In genomic region chr11:94265134-94265785, GRCm38 (mm10) we compare ENCODE assay signal across 8 mouse cellular contexts. TPM values are rescaled to one million over a fixed set of nuclear protein-coding genes. Genes with fewer than 3 reads are reported as not detected.
DNase-seq lines count a peak whose midpoint lies in the region; ATAC-seq and TF ChIP-seq lines count a peak whose summit lies in the region.

No protein-coding gene starts in this region.

- H3K27ac ChIP-seq in forebrain, postnatal 0 days (ENCODE audit: low read depth, low read length) = peak overlapping the region; percentile 40; the same call in 1 of the 2 replicates
- H3K27ac ChIP-seq in hindbrain, embryonic 15.5 days (replicated peaks) = no peak overlapping the region
- peak overlapping the region; percentile 69 for H3K27ac ChIP-seq in limb, embryonic 15.5 days
- peak overlapping the region; percentile 14 for H3K27ac ChIP-seq in midbrain, embryonic 14.5 days (replicated peaks; ENCODE audit: low read depth, low read length)
- peak overlapping the region; percentile 57 for H3K27ac ChIP-seq in stomach, embryonic 16.5 days (ENCODE audit: low read length)

- no peaks in the 10 kb centered on the region for H3K4me1 ChIP-seq in forebrain, postnatal 0 days (ENCODE audit: insufficient read depth)
- peaks cover 5% of the 10 kb centered on the region; the same call in 1 of the 2 replicates for H3K4me1 ChIP-seq in hindbrain, embryonic 15.5 days (replicated peaks)
- peaks cover 13% of the 10 kb centered on the region for H3K4me1 ChIP-seq in limb, embryonic 15.5 days
- peaks cover 8% of the 10 kb centered on the region; the same call in 1 of the 2 replicates for H3K4me1 ChIP-seq in midbrain, embryonic 14.5 days (ENCODE audit: control insufficient read depth, insufficient read depth, low read length)
- peaks cover 4% of the 10 kb centered on the region for H3K4me1 ChIP-seq in stomach, embryonic 16.5 days (ENCODE audit: control insufficient read depth, insufficient read depth, low read length)

- peak; percentile 49 for DNase-seq in thymus, postnatal 0 days (ENCODE audit: low spot score)
- no peak for DNase-seq in thymus, postnatal 10 days (ENCODE audit: low spot score in 2 of 2)
- peak; percentile 72 for DNase-seq in cerebellum, adult 9-10 months
- peak; percentile 78 for DNase-seq in forebrain, postnatal 0 days
- peak; percentile 77 for DNase-seq in midbrain, embryonic 14.5 days

- under 1% methylated on average over 18 of the region's 18 CpGs for WGBS in forebrain, postnatal 0 days
- under 1% methylated on average over 18 of the region's 18 CpGs for WGBS in hindbrain, embryonic 15.5 days
- whole genome bisulfite sequencing in limb, embryonic 15.5 days = under 1% methylated on average over 18 of the region's 18 CpGs
- 2% methylated on average over 18 of the region's 18 CpGs for WGBS in midbrain, embryonic 14.5 days
- WGBS in stomach, embryonic 16.5 days = under 1% methylated on average over 18 of the region's 18 CpGs

- peak; percentile 82 for ATAC-seq in forebrain, postnatal 0 days
- peak; percentile 67; the same call in 1 of the 2 replicates for ATAC-seq in hindbrain, embryonic 15.5 days (ENCODE audit: low FRiP score, low read depth)
- peak; percentile 50 for ATAC-seq in limb, embryonic 15.5 days (ENCODE audit: insufficient number of reproducible peaks, low FRiP score, low TSS enrichment, low read depth)
- ATAC-seq in midbrain, embryonic 14.5 days (ENCODE audit: low FRiP score, low TSS enrichment) = peak; percentile 43
- ATAC-seq in stomach, embryonic 16.5 days (ENCODE audit: insufficient read depth, low FRiP score) = peak; percentile 57; the same call in 1 of the 2 replicates

- H3K9ac ChIP-seq in forebrain, postnatal 0 days = peak overlapping the region; percentile 31; the same call in 1 of the 2 replicates
- 0 out of 2 replicates have a peak overlapping the region, but pooled peaks have one; percentile 2 for H3K9ac ChIP-seq in hindbrain, embryonic 15.5 days
- no peak overlapping the region for H3K9ac ChIP-seq in limb, embryonic 15.5 days
- H3K9ac ChIP-seq in midbrain, embryonic 14.5 days (replicated peaks; ENCODE audit: low read length) = peak overlapping the region; percentile 36; the same call in 1 of the 2 replicates
- H3K9ac ChIP-seq in stomach, embryonic 16.5 days (ENCODE audit: low read length) = peak overlapping the region; percentile 57

- peak overlapping the region; percentile 32 for H3K4me3 ChIP-seq in forebrain, postnatal 0 days (ENCODE audit: low read depth, low read length)
- peak overlapping the region; percentile 28 for H3K4me3 ChIP-seq in hindbrain, embryonic 15.5 days
- H3K4me3 ChIP-seq in limb, embryonic 15.5 days = peak overlapping the region; percentile 35
- peak overlapping the region; percentile 22 for H3K4me3 ChIP-seq in midbrain, embryonic 14.5 days (replicated peaks; ENCODE audit: low read depth, low read length)
- peak overlapping the region; percentile 44 for H3K4me3 ChIP-seq in stomach, embryonic 16.5 days (replicated peaks; ENCODE audit: low read length)

- H3K4me2 ChIP-seq in forebrain, postnatal 0 days (ENCODE audit: low read depth) = peak overlapping the region; percentile 54
- peak overlapping the region; percentile 55 for H3K4me2 ChIP-seq in hindbrain, embryonic 15.5 days
- H3K4me2 ChIP-seq in limb, embryonic 15.5 days = peak overlapping the region; percentile 63
- H3K4me2 ChIP-seq in midbrain, embryonic 14.5 days (ENCODE audit: low read length) = peak overlapping the region; percentile 59
- peak overlapping the region; percentile 65 for H3K4me2 ChIP-seq in stomach, embryonic 16.5 days (ENCODE audit: low read depth, low read length)

- no peaks in the 10 kb centered on the region for H3K9me3 ChIP-seq in forebrain, postnatal 0 days (ENCODE audit: low read length)
- H3K9me3 ChIP-seq in hindbrain, embryonic 15.5 days = no peaks in the 10 kb centered on the region
- no peaks in the 10 kb centered on the region for H3K9me3 ChIP-seq in limb, embryonic 15.5 days
- no peaks in the 10 kb centered on the region for H3K9me3 ChIP-seq in midbrain, embryonic 14.5 days (ENCODE audit: control insufficient read depth, low read length)
- no peaks in the 10 kb centered on the region for H3K9me3 ChIP-seq in stomach, embryonic 16.5 days (replicated peaks; ENCODE audit: control insufficient read depth, low read length)

- no peaks in the 10 kb centered on the region for H3K36me3 ChIP-seq in forebrain, postnatal 0 days (ENCODE audit: insufficient read depth)
- no peaks in the 10 kb centered on the region for H3K36me3 ChIP-seq in hindbrain, embryonic 15.5 days
- H3K36me3 ChIP-seq in limb, embryonic 15.5 days = no peaks in the 10 kb centered on the region
- H3K36me3 ChIP-seq in midbrain, embryonic 14.5 days (ENCODE audit: control insufficient read depth, insufficient read depth, low read length) = no peaks in the 10 kb centered on the region
- H3K36me3 ChIP-seq in stomach, embryonic 16.5 days (ENCODE audit: control insufficient read depth, insufficient read depth, low read length) = no peaks in the 10 kb centered on the region

- H3K27me3 ChIP-seq in forebrain, postnatal 0 days (ENCODE audit: insufficient read depth, low read length) = no peaks in the 10 kb centered on the region
- H3K27me3 ChIP-seq in hindbrain, embryonic 15.5 days = no peaks in the 10 kb centered on the region
- H3K27me3 ChIP-seq in limb, embryonic 15.5 days = no peaks in the 10 kb centered on the region
- H3K27me3 ChIP-seq in midbrain, embryonic 14.5 days (ENCODE audit: control insufficient read depth, insufficient read depth, low read length) = no peaks in the 10 kb centered on the region
- no peaks in the 10 kb centered on the region for H3K27me3 ChIP-seq in stomach, embryonic 16.5 days (ENCODE audit: control insufficient read depth, insufficient read depth, low read length)

- TF ChIP-seq CTCF in forebrain, postnatal 0 days (IDR thresholded peaks at IDR 0.05; ENCODE audit: low read depth) = peak; percentile 70

RNA-seq across cellular contexts. Expression of gene Gm21885, which starts 16.4 kb away (rescaled TPM):
- polyA plus RNA-seq in thymus, postnatal 0 days (2015; fragmentation: Nextera tagmentation; extraction: Ambion mirVana) = not detected in 2 replicates
- 0.92 TPM in 1 of 2 replicates, not detected in the other for total RNA-seq in forebrain, postnatal 0 days (2014; rRNA removed)
- polyA plus RNA-seq in forebrain, postnatal 0 days (2015; fragmentation: Nextera tagmentation; extraction: Ambion mirVana) = 0.19 TPM in 1 of 2 replicates, not detected in the other
- 0.66 TPM in 1 of 2 replicates, not detected in the other for polyA plus RNA-seq in hindbrain, embryonic 15.5 days (2015; fragmentation: Nextera tagmentation; extraction: Ambion mirVana)
- polyA plus RNA-seq in limb, embryonic 15.5 days (2015; fragmentation: Nextera tagmentation; extraction: Ambion mirVana) = 0.19 TPM in 1 of 2 replicates, not detected in the other
- 0.50 and 0.57 TPM in 2 replicates for polyA plus RNA-seq in midbrain, embryonic 14.5 days (2014; fragmentation: Nextera tagmentation; extraction: Ambion mirVana)
- 8.9 and 9.9 TPM in 2 replicates for polyA plus RNA-seq in stomach, embryonic 16.5 days (2015; fragmentation: Nextera tagmentation; extraction: Ambion mirVana)

RNA-seq across cellular contexts. Expression of gene Wfikkn2, which starts 19.5 kb away (rescaled TPM):
- 17.5 and 19.5 TPM in 2 replicates for polyA plus RNA-seq in thymus, postnatal 0 days (2015; fragmentation: Nextera tagmentation; extraction: Ambion mirVana)
- 5.9 and 6.4 TPM in 2 replicates for total RNA-seq in forebrain, postnatal 0 days (2014; rRNA removed)
- 6.5 and 10.0 TPM in 2 replicates for polyA plus RNA-seq in forebrain, postnatal 0 days (2015; fragmentation: Nextera tagmentation; extraction: Ambion mirVana)
- 6.6 and 7.9 TPM in 2 replicates for polyA plus RNA-seq in hindbrain, embryonic 15.5 days (2015; fragmentation: Nextera tagmentation; extraction: Ambion mirVana)
- 12.9 and 13.5 TPM in 2 replicates for polyA plus RNA-seq in limb, embryonic 15.5 days (2015; fragmentation: Nextera tagmentation; extraction: Ambion mirVana)
- 0.47 and 2.0 TPM in 2 replicates for polyA plus RNA-seq in midbrain, embryonic 14.5 days (2014; fragmentation: Nextera tagmentation; extraction: Ambion mirVana)
- polyA plus RNA-seq in stomach, embryonic 16.5 days (2015; fragmentation: Nextera tagmentation; extraction: Ambion mirVana) = 3.1 and 3.4 TPM in 2 replicates

RNA-seq across cellular contexts. Expression of gene Tob1, which starts 54.0 kb away (rescaled TPM):
- polyA plus RNA-seq in thymus, postnatal 0 days (2015; fragmentation: Nextera tagmentation; extraction: Ambion mirVana) = 21.6 and 23.9 TPM in 2 replicates
- 12.5 and 17.3 TPM in 2 replicates for total RNA-seq in forebrain, postnatal 0 days (2014; rRNA removed)
- polyA plus RNA-seq in forebrain, postnatal 0 days (2015; fragmentation: Nextera tagmentation; extraction: Ambion mirVana) = 27.9 and 31.6 TPM in 2 replicates
- polyA plus RNA-seq in hindbrain, embryonic 15.5 days (2015; fragmentation: Nextera tagmentation; extraction: Ambion mirVana) = 32.8 and 35.6 TPM in 2 replicates
- polyA plus RNA-seq in limb, embryonic 15.5 days (2015; fragmentation: Nextera tagmentation; extraction: Ambion mirVana) = 43.1 and 47.6 TPM in 2 replicates
- polyA plus RNA-seq in midbrain, embryonic 14.5 days (2014; fragmentation: Nextera tagmentation; extraction: Ambion mirVana) = 29.5 and 34.7 TPM in 2 replicates
- 35.9 and 42.3 TPM in 2 replicates for polyA plus RNA-seq in stomach, embryonic 16.5 days (2015; fragmentation: Nextera tagmentation; extraction: Ambion mirVana)

RNA-seq across cellular contexts. Expression of gene Luc7l3, which starts 56.5 kb away (rescaled TPM):
- 124 and 132 TPM in 2 replicates for polyA plus RNA-seq in thymus, postnatal 0 days (2015; fragmentation: Nextera tagmentation; extraction: Ambion mirVana)
- total RNA-seq in forebrain, postnatal 0 days (2014; rRNA removed) = 88.8 and 108 TPM in 2 replicates
- 76.8 and 87.2 TPM in 2 replicates for polyA plus RNA-seq in forebrain, postnatal 0 days (2015; fragmentation: Nextera tagmentation; extraction: Ambion mirVana)
- 126 and 127 TPM in 2 replicates for polyA plus RNA-seq in hindbrain, embryonic 15.5 days (2015; fragmentation: Nextera tagmentation; extraction: Ambion mirVana)
- polyA plus RNA-seq in limb, embryonic 15.5 days (2015; fragmentation: Nextera tagmentation; extraction: Ambion mirVana) = 96.9 and 105 TPM in 2 replicates
- polyA plus RNA-seq in midbrain, embryonic 14.5 days (2014; fragmentation: Nextera tagmentation; extraction: Ambion mirVana) = 122 and 144 TPM in 2 replicates
- 96.7 and 112 TPM in 2 replicates for polyA plus RNA-seq in stomach, embryonic 16.5 days (2015; fragmentation: Nextera tagmentation; extraction: Ambion mirVana)

Comparison
In these comparisons a context has a peak if more than half of its experiments do, and no peak if none do; other contexts are left out.
1. DNase-seq: peak in thymus, postnatal 0 days (single experiment), cerebellum, adult 9-10 months (single experiment), forebrain, postnatal 0 days (single experiment) and midbrain, embryonic 14.5 days (single experiment); none in thymus, postnatal 10 days (0 of 2).
2. Peak in every context shown above with its lines, with median percentiles within 50 percentile points of each other: ATAC-seq, H3K4me2 ChIP-seq and H3K4me3 ChIP-seq.